Mouse (Mus musculus) hindbrain, embryonic 16.5 days (tissue): ENCODE measurements around the gene Tmod3. TPM values are rescaled to one million over a fixed set of nuclear protein-coding genes. Genes with fewer than 3 reads are reported as not detected.

ENCODE experiments used
- ATAC-seq: fragments of 200-750 bp; cut with Nextera tagmentation; 2 replicates; pipeline ENCODE4 v1.8.0; 2017; ENCODE audit warnings: moderate TSS enrichment, moderate library complexity
- H3K27ac ChIP-seq: fragments of 300-500 bp; sonication (generic); 2 replicates; pipeline ENCODE4 v1.5.1; 2014; ENCODE audit warnings: low read depth, mild to moderate bottlenecking, control low read depth, low read length, moderate library complexity
- H3K27me3 ChIP-seq: fragments of 300-500 bp; sonication (generic); replicated peaks from 2 replicates; pipeline ENCODE4 v1.6.1; 2014; ENCODE audit warnings: low read length; ENCODE audit not compliant: control insufficient read depth, insufficient read depth
- H3K36me3 ChIP-seq: fragments of 300-500 bp; sonication (generic); 2 replicates; pipeline ENCODE4 v1.6.1; 2014; ENCODE audit warnings: mild to moderate bottlenecking, low read length, moderate library complexity, mixed read lengths; ENCODE audit not compliant: control insufficient read depth, insufficient read depth
- H3K4me1 ChIP-seq: fragments of 300-500 bp; sonication (generic); 2 replicates; pipeline ENCODE4 v1.6.1; 2014; ENCODE audit warnings: low read depth, low read length; ENCODE audit not compliant: control insufficient read depth, insufficient read depth
- H3K4me2 ChIP-seq: fragments of 300-500 bp; sonication (generic); 2 replicates; pipeline ENCODE4 v1.6.1; 2014; ENCODE audit warnings: mild to moderate bottlenecking, low read length, control low read depth, moderate library complexity
- H3K4me3 ChIP-seq: fragments of 300-500 bp; sonication (generic); 2 replicates; pipeline ENCODE4 v1.5.1; 2014; ENCODE audit warnings: mild to moderate bottlenecking, low read length, control low read depth, moderate library complexity
- H3K9ac ChIP-seq: fragments of 300-500 bp; sonication (generic); 2 replicates; pipeline ENCODE4 v1.6.1; 2014; ENCODE audit warnings: low read depth, mild to moderate bottlenecking, control low read depth, low read length, moderate library complexity
- H3K9me3 ChIP-seq: fragments of 300-500 bp; sonication (generic); 2 replicates; pipeline ENCODE4 v1.6.1; 2014; ENCODE audit warnings: mild to moderate bottlenecking, low read length, moderate library complexity; ENCODE audit not compliant: control insufficient read depth
- WGBS: fragments of 180-500 bp; shearing (Covaris S2); extraction: QIAGEN DNeasy Blood & Tissue Kit; methylation state at CpG from one replicate; pipeline ENCODE4 v1.1.7; 2014; 5-methylcytosine and 5-hydroxymethylcytosine counted together
- polyA plus RNA-seq: library from polyadenylated mRNA; unstranded; fragments of >200 nt; fragmentation: Nextera tagmentation; extraction: Ambion mirVana; gene quantifications from 2 replicates; pipeline ENCODE4 v1.2.1, GENCODE M21; 2015

Tmod3 gene
- polyA plus RNA-seq, 1 experiment from 2014 or later, result 79.5 TPM

DNA sequence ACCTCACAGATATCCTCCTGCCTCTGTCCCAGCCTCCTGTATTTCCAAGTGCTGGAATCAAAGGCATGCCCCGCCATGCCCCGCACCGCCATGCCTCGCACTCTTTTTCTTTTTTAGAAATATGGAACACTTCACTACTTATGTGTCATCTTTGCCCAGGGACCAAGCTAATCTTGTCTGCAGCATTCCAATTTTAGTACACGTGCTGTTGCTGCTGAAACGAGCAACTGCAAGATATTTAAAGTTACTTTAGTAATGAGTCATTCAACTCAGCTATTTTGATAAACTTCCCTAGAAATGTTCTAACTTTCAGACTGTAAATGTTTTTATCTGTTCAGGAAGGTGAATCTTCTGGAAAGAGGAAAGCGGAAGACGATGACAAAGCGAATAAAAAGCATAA lies 93.6 kb downstream of the Tmod3 start:
- H3K4me1 ChIP-seq, result no peaks in the 10 kb centered on the region
- no peak overlapping the region for H3K4me2 ChIP-seq
- peaks cover 32% of the 10 kb centered on the region for H3K36me3 ChIP-seq
- no peaks in the 10 kb centered on the region for H3K9me3 ChIP-seq
- 95% methylated on average over 9 of the region's 9 CpGs for WGBS
- H3K4me3 ChIP-seq, result no peak overlapping the region
- no peak overlapping the region for H3K9ac ChIP-seq
- no peaks in the 10 kb centered on the region for H3K27me3 ChIP-seq
- H3K27ac ChIP-seq, result no peak overlapping the region
- no peak for ATAC-seq

DNA sequence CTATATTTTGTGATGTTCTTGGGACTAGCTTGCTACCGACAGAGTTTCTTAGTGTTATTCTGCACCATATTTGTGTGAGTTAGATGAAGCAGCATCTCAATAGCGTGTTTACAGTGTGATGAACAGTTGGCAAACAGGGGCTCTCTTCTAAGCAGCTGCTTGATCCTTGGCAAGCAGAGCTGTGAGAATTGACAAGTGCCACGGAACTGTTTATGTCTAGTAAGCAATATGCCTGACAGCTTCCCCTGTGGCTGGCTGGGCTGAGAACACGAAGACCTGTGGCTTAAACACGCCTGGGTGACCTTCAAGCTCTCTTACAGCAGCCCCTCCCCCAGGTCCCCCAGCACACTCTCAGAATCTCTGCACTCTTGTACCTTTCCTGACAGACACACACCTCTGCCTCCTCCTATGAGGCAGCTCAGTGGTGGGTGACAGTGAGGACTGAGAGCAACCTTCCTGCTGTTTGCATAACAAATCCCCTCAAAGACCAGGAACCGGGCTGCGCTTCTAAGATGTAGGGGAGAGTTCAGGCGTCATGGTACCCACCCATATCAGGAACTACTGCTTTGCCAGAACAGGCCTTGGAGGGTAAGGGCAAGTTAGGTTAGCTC lies 96.3 kb downstream of the Tmod3 start:
- Histone ChIP-seq H3K27ac (no peak overlapping the region), H3K36me3 (peaks cover 38% of the 10 kb centered on the region), H3K4me2 (no peak overlapping the region), H3K4me3 (no peak overlapping the region), H3K27me3 (no peaks in the 10 kb centered on the region), H3K9ac (no peak overlapping the region), H3K9me3 (no peaks in the 10 kb centered on the region), H3K4me1 (no peaks in the 10 kb centered on the region)
- 80% methylated on average over 8 of the region's 8 CpGs for WGBS
- ATAC-seq, result 0 out of 2 replicates have a peak, but pooled peaks have one; percentile 45

DNA sequence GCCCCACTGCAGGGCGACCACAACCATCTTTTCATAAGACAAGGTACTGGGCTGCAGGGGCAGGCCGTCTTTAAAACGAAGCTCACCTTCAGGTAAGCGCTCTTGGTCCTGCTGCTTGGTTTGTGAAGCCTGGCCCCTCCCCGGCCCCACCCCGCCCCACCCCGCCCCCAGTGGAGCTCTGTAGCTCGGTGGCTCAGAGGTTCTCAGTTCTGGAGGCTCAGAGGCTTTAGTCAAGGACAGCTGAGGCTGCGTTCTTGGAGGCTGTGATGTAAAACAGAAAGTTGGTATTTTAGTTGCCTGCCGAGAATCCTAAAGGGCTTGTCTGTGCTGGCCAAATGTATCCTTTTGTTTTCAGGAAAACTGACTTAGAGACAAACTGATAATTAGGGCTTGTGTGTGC lies 103.8 kb downstream of the Tmod3 start:
- no peaks in the 10 kb centered on the region for H3K27me3 ChIP-seq
- no peak overlapping the region for H3K9ac ChIP-seq
- H3K9me3 ChIP-seq, result no peaks in the 10 kb centered on the region
- WGBS, result 85% methylated on average over 10 of the region's 10 CpGs
- ATAC-seq, result no peak
- peaks cover 49% of the 10 kb centered on the region for H3K36me3 ChIP-seq
- no peak overlapping the region for H3K4me2 ChIP-seq
- no peak overlapping the region for H3K27ac ChIP-seq
- no peaks in the 10 kb centered on the region for H3K4me1 ChIP-seq
- H3K4me3 ChIP-seq, result no peak overlapping the region

DNA sequence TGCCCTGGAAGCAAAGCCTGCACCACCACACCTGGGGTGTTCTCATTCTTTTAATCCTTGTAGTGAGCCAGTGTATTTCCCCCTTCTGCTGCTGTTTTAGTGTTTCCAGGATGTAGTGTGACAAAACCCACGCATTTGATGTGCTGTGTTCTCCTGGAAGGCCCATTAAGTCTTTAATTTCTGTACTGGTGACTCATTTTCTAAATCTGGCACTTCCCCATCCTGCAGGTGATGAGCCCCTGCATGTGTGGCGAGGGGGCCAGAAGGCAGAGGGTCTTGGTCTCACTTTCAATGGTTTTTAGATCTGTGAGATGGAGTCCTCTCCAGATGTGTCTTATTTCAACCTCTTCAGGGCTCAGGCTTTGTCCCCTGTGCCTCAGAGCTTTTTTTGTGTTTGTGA lies 105.5 kb downstream of the Tmod3 start:
- 89% methylated on average over 2 of the region's 2 CpGs for WGBS
- no peak overlapping the region for H3K4me2 ChIP-seq
- no peak for ATAC-seq
- H3K27me3 ChIP-seq, result no peaks in the 10 kb centered on the region
- peaks cover 57% of the 10 kb centered on the region for H3K36me3 ChIP-seq
- H3K27ac ChIP-seq, result no peak overlapping the region
- 0 out of 2 replicates have a peak overlapping the region, but pooled peaks have one; percentile 6 for H3K9ac ChIP-seq
- H3K9me3 ChIP-seq, result no peaks in the 10 kb centered on the region
- H3K4me3 ChIP-seq, result no peak overlapping the region
- H3K4me1 ChIP-seq, result no peaks in the 10 kb centered on the region

DNA sequence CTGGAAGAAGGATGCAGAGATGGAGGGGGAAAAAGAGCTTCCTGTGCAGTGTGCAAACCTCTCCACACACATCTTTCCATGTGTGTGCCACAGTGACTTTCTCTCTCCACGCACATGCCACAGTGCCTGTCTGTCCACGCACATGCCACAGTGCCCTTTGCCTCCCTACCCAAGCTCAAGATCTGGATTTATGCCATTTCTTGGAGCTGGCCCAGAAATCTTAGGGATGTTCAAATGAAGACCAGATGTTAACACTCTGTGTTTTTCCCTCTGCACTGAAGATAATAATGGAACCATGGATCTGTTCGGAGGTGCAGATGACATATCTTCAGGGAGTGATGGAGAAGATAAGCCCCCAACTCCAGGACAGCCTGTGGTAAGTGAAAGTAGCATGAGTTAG lies 111.4 kb downstream of the Tmod3 start:
- WGBS, result 83% methylated on average over 3 of the region's 3 CpGs
- H3K9ac ChIP-seq, result no peak overlapping the region
- no peaks in the 10 kb centered on the region for H3K27me3 ChIP-seq
- no peak overlapping the region for H3K4me3 ChIP-seq
- H3K4me2 ChIP-seq, result no peak overlapping the region
- H3K9me3 ChIP-seq, result no peaks in the 10 kb centered on the region
- H3K27ac ChIP-seq, result no peak overlapping the region
- ATAC-seq, result no peak
- peaks cover 1% of the 10 kb centered on the region; the same call in 1 of the 2 replicates for H3K4me1 ChIP-seq
- H3K36me3 ChIP-seq, result peaks cover 37% of the 10 kb centered on the region

Other genes with a start within 250 kb of the Tmod3 start
- not detected in 2 replicates for gene Bcl2l10, start 211.9 kb downstream of the Tmod3 start, polyA plus RNA-seq
- gene Mapk6, start 149.7 kb downstream of the Tmod3 start, polyA plus RNA-seq, result 142 and 147 TPM in 2 replicates
- 42.6 and 43.0 TPM in 2 replicates for gene Leo1, start 118.1 kb downstream of the Tmod3 start, polyA plus RNA-seq
- 291 and 339 TPM in 2 replicates for gene Tmod2, start 51.7 kb upstream of the Tmod3 start, polyA plus RNA-seq
- 34.9 and 36.3 TPM in 2 replicates for gene Lysmd2, start 66.1 kb upstream of the Tmod3 start, polyA plus RNA-seq
- 123 and 125 TPM in 2 replicates for gene Scg3, start 124.4 kb upstream of the Tmod3 start, polyA plus RNA-seq
- gene Bmp5, start 215.7 kb upstream of the Tmod3 start, polyA plus RNA-seq, result 2.7 and 2.9 TPM in 2 replicates